Mouse (Mus musculus) heart, embryonic 15.5 days (tissue): ENCODE data around the gene Necap1. TPM values are rescaled to one million over a fixed set of nuclear protein-coding genes. Genes with fewer than 3 reads are reported as not detected.

Source experiments
- ATAC-seq: fragments of 200-750 bp; cut with Nextera tagmentation; replicated peaks from 2 replicates; pipeline ENCODE4 v1.8.0; 2017; ENCODE audit warnings: low read depth, moderate TSS enrichment; ENCODE audit not compliant: insufficient number of reproducible peaks, insufficient read depth, low FRiP score
- H3K27ac ChIP-seq: fragments of 300-500 bp; sonication (generic); 2 replicates; pipeline ENCODE4 v1.5.1; 2015; ENCODE audit warnings: mild to moderate bottlenecking, inconsistent platforms
- H3K27me3 ChIP-seq: fragments of 300-500 bp; sonication (generic); 2 replicates; pipeline ENCODE4 v1.6.1; 2015; ENCODE audit warnings: inconsistent platforms
- H3K36me3 ChIP-seq: fragments of 300-500 bp; sonication (generic); 2 replicates; pipeline ENCODE4 v1.6.1; 2015; ENCODE audit warnings: mild to moderate bottlenecking, inconsistent platforms
- H3K4me1 ChIP-seq: fragments of 300-500 bp; sonication (generic); replicated peaks from 2 replicates; pipeline ENCODE4 v1.6.1; 2015; ENCODE audit warnings: inconsistent platforms
- H3K4me2 ChIP-seq: fragments of 300-500 bp; sonication (generic); 2 replicates; pipeline ENCODE4 v1.6.1; 2015; ENCODE audit warnings: inconsistent platforms, mild to moderate bottlenecking, moderate library complexity
- H3K4me3 ChIP-seq: fragments of 300-500 bp; sonication (generic); 2 replicates; pipeline ENCODE4 v1.5.1; 2015; ENCODE audit warnings: mild to moderate bottlenecking, inconsistent platforms
- H3K9ac ChIP-seq: fragments of 300-500 bp; sonication (generic); 2 replicates; pipeline ENCODE4 v1.6.1; 2015; ENCODE audit warnings: mild to moderate bottlenecking, inconsistent platforms
- H3K9me3 ChIP-seq: fragments of 300-500 bp; sonication (generic); replicated peaks from 2 replicates; pipeline ENCODE4 v1.6.1; 2016; ENCODE audit warnings: inconsistent platforms
- WGBS: fragments of 180-500 bp; shearing (Covaris S2); methylation state at CpG from one replicate; pipeline ENCODE4 v1.1.7; 2015; ENCODE audit warnings: mixed read lengths; 5-methylcytosine and 5-hydroxymethylcytosine counted together
- microRNA-seq: library from miRNA; unstranded; fragments of <30 nt; microRNA quantifications from one replicate; pipeline ENCODE4, GENCODE M21; 2016
- polyA plus RNA-seq: library from polyadenylated mRNA; unstranded; fragments of >200 nt; fragmentation: Nextera tagmentation; extraction: Ambion mirVana; gene quantifications from 2 replicates; pipeline ENCODE4 v1.2.1, GENCODE M21; 2015

Necap1 gene
- polyA plus RNA-seq, 1 experiment from 2014 or later = 48.3 TPM

- no peak for ATAC-seq
- Histone ChIP-seq H3K4me3 (no peak overlapping the region), H3K36me3 (peaks cover 51% of the 10 kb centered on the region), H3K4me1 (no peaks in the 10 kb centered on the region), H3K9me3 (no peaks in the 10 kb centered on the region), H3K4me2 (no peak overlapping the region), H3K27ac (no peak overlapping the region), H3K27me3 (no peaks in the 10 kb centered on the region), H3K9ac (no peak overlapping the region)
- WGBS = 91% methylated on average over 2 of the region's 2 CpGs
These were observed 15.3 kb downstream of the Necap1 start for GRCm38 (mm10) chr6:122889599-122889998.

- H3K4me1 ChIP-seq = no peaks in the 10 kb centered on the region
- no peak overlapping the region for H3K4me2 ChIP-seq
- peaks cover 26% of the 10 kb centered on the region for H3K36me3 ChIP-seq
- H3K4me3 ChIP-seq = no peak overlapping the region
- H3K27me3 ChIP-seq = no peaks in the 10 kb centered on the region
- H3K27ac ChIP-seq = no peak overlapping the region
- no peak overlapping the region for H3K9ac ChIP-seq
- no peaks in the 10 kb centered on the region for H3K9me3 ChIP-seq
- 9% methylated on average over 2 of the region's 2 CpGs for WGBS
- no peak for ATAC-seq
These were observed 18.3 kb downstream of the Necap1 start for GRCm38 (mm10) chr6:122892442-122893049.

GRCm38 (mm10) chr6:122919922-122920321 lies 45.6 kb downstream of the Necap1 start:
- Histone ChIP-seq H3K9me3 (no peaks in the 10 kb centered on the region), H3K4me1 (no peaks in the 10 kb centered on the region), H3K36me3 (no peaks in the 10 kb centered on the region), H3K27ac (no peak overlapping the region), H3K4me3 (no peak overlapping the region), H3K9ac (no peak overlapping the region), H3K27me3 (no peaks in the 10 kb centered on the region), H3K4me2 (no peak overlapping the region)
- WGBS = 40% methylated on average over 4 of the region's 4 CpGs
- ATAC-seq = no peak

GRCm38 (mm10) chr6:122921451-122921850 lies 47.2 kb downstream of the Necap1 start, which contains the start of gene Clec4a1:
Gene Clec4a1 (plus strand): TSS chr6:122921848.
- Histone ChIP-seq H3K27me3 (no peaks in the 10 kb centered on the region), H3K9me3 (no peaks in the 10 kb centered on the region), H3K4me3 (no peak within 1 kb of the TSS), H3K9ac (no peak within 1 kb of the TSS), H3K36me3 (no peaks in the 10 kb centered on the region), H3K27ac (no peak within 1 kb of the TSS), H3K4me1 (no peaks in the 10 kb centered on the region), H3K4me2 (no peak within 1 kb of the TSS)
- WGBS = 29% methylated on average over 4 of the region's 4 CpGs
- ATAC-seq = no peak

GRCm38 (mm10) chr6:122934845-122935244 lies 60.6 kb downstream of the Necap1 start:
- Histone ChIP-seq H3K9ac (no peak overlapping the region), H3K27me3 (no peaks in the 10 kb centered on the region), H3K27ac (no peak overlapping the region), H3K4me2 (no peak overlapping the region), H3K4me1 (no peaks in the 10 kb centered on the region), H3K36me3 (no peaks in the 10 kb centered on the region), H3K4me3 (no peak overlapping the region), H3K9me3 (no peaks in the 10 kb centered on the region)
- WGBS = 82% methylated on average over 3 of the region's 3 CpGs
- no peak for ATAC-seq

Small RNA genes lying within 50 kb of the gene (microRNA-seq; reads per million reads assigned to microRNA genes)
- not detected for gene Mir7231

Other genes with a start within 250 kb of the Necap1 start
- 0.28 TPM in 1 of 2 replicates, not detected in the other for gene Dppa3, start 248.1 kb upstream of the Necap1 start, polyA plus RNA-seq
- gene Nanog, start 167.0 kb upstream of the Necap1 start, polyA plus RNA-seq = 0.56 and 0.79 TPM in 2 replicates
- gene Slc2a3, start 72.8 kb upstream of the Necap1 start, polyA plus RNA-seq = 8.4 and 12.2 TPM in 2 replicates
- 5.0 and 6.7 TPM in 2 replicates for gene Foxj2, start 54.6 kb upstream of the Necap1 start, polyA plus RNA-seq
- gene C3ar1, start 18.3 kb upstream of the Necap1 start, polyA plus RNA-seq = 2.8 and 4.3 TPM in 2 replicates
- gene Clec4a1, start 47.4 kb downstream of the Necap1 start, polyA plus RNA-seq = 2.0 and 2.3 TPM in 2 replicates
- gene Clec4a3, start 78.0 kb downstream of the Necap1 start, polyA plus RNA-seq = 1.7 and 4.3 TPM in 2 replicates
- gene Clec4a4, start 115.9 kb downstream of the Necap1 start, polyA plus RNA-seq = not detected in 2 replicates
- gene Clec4b1, start 175.5 kb downstream of the Necap1 start, polyA plus RNA-seq = not detected in 2 replicates
- 2.3 and 3.2 TPM in 2 replicates for gene Clec4a2, start 232.0 kb downstream of the Necap1 start, polyA plus RNA-seq